Mouse (Mus musculus) neutrophil, adult 65 days (primary cell): ENCODE data around the gene Cfap61. TPM values are rescaled to one million over a fixed set of nuclear protein-coding genes. Genes with fewer than 3 reads are reported as not detected.

Experiments
- total RNA-seq: library from RNA; stranded (reverse); gene quantifications from 2 replicates; pipeline ENCODE4 v1.2.4, GENCODE M21; 2023

Cfap61 gene
- not detected in 2 replicates for total RNA-seq

DNA sequence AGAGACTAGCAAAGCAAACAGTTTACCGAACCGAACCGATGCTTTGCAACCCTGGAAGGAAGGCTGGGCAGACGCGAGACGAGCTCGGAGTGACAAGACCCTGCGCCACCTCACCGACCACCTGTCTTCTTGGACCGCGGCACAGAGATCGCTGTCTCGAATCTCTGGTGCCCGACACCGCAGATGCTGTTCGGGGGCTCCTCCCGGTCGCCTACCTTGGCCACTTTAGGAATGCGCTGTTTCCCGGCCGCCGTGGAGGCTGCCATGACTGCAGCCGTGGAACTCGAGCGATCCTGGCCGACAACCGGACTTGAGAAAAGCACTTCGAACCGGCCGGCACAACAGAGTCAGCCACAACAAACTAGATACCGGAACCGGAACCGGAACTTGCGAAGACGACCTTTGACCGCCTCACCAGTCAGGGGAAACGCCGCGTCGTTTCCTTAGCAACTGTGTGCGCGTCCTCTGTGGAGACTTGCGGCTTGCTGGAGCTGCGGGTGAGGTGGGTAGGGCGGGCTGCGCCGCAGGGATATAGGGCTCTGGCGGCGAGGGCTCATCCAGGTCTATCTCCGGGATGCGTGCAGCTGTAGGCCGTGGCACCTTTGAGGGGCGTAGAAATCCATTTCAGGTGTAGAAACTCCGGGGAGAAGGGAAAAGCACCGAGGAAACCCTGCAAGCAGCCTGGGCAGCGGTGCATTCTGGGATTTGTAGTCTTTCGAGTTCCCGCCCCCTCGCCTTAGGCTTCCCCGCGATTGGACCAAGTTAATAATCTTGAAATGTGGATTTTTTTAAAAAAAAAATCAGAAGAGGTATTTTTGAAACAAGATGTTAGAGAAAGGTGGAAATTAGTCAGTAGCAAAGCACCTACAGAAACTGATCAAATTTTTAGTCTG is at the start of gene Cfap61, which contains the start of gene Crnkl1:
Cfap61 (plus strand) TSS at position 446 of the 893 bp plus-strand sequence.
Crnkl1 (minus strand) TSS at position 676 of the 893 bp plus-strand sequence.

DNA sequence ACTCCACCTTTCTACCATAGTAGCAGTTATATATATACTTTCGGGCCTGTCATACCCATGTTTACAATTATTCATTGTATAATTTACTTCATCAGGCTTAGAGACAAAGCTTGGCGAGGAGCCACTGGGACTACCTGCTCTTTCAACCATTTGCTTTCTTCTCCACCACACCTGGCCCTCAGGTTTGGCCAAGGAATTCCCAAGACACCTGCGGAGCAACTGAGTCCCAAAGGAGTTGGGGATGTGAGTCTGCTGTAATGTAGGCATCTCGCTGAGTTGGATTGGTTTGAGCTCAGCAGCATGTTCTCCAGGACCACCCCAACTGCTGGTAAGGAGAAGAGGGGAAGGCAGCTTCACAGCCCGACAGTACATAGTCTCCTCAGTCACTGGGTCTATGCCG is 32.7 kb upstream of the Cfap61 start, which contains the start of gene Naa20:
Naa20 (plus strand) TSS at position 239 of the 400 bp plus-strand sequence.

DNA sequence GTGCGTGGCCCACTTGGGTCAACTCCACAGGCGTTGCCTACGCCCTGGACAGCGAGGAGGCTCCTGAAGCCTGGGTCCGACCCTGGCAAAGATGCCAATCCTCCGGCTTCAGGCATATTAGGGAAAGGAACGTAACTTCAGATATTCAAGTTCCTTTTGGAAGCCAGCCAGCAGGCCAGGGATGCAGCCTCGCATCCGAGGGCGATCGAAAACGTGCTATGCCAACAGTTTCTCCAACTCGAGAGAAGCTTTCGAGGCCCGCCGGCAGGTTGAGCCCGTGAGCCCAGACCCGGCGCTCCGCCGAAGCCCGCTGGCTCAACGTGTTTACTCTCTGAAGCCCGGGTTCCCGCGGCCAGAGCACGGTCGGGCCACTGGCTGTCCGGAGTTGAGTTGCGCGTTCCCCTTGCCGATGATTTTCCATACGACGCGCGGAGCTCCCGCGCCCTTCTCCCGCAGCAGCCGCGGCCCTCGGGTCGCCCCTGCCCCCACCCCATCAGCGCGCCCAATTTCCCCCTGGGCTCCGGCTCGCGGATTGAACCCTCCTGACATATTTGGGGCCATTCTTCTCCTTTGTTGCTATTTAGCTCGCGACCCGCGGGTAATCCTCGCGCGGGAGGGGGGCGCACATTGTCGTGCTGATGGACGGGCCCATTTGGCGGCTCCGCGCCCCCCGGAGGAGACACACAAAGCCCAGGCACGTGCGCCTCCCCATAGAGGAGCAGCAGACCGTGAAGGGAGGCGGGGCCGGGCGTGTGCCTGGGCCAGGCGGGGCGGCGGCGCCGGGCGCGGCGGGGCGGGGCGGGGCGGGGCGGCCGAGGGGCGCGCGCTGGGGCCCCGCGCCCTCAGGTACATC is 286.7 kb downstream of the Cfap61 start, which contains the start of gene Insm1:
Insm1 (plus strand) TSS at position 846 of the 853 bp plus-strand sequence.

Other genes with a start within 250 kb of the Cfap61 start
- 18.0 and 22.5 TPM in 2 replicates for gene Naa20, start 32.7 kb upstream of the Cfap61 start, total RNA-seq
- gene Crnkl1, start 230 bp downstream of the Cfap61 start, total RNA-seq, result 79.7 and 100 TPM in 2 replicates